Mouse (Mus musculus) olfactory bulb, adult 2 months (tissue): ENCODE data around the gene Tnfsf4. TPM values are rescaled to one million over a fixed set of nuclear protein-coding genes. Genes with fewer than 3 reads are reported as not detected.

Experiments
- H3K27ac ChIP-seq: fragments of 200-500 bp; 2 replicates; pipeline ENCODE4 v1.5.1; 2012; ENCODE audit warnings: low read depth, low read length; ENCODE audit not compliant: insufficient read depth
- H3K4me1 ChIP-seq: fragments of 200-500 bp; 2 replicates; pipeline ENCODE4 v1.6.1; 2012; ENCODE audit warnings: low read length; ENCODE audit not compliant: control insufficient read depth, insufficient read depth
- H3K4me3 ChIP-seq: fragments of 200-500 bp; 2 replicates; pipeline ENCODE4 v1.5.1; 2012; ENCODE audit warnings: mild to moderate bottlenecking, low read depth, low read length, moderate library complexity; ENCODE audit not compliant: insufficient read depth
- CTCF ChIP-seq: fragments of 200-500 bp; IDR thresholded peaks from 2 replicates; pipeline ENCODE4 v1.5.1; 2012; ENCODE audit warnings: low read depth, mild to moderate bottlenecking, low read length, moderate library complexity; ENCODE audit not compliant: insufficient read depth
- POLR2A ChIP-seq: fragments of 200-500 bp; IDR thresholded peaks from 2 replicates; pipeline ENCODE4 v1.6.1; 2012; ENCODE audit warnings: mild to moderate bottlenecking, low read depth, low read length, moderate library complexity; ENCODE audit not compliant: insufficient read depth
- WGBS: fragments of 180-500 bp; shearing (Covaris S2); methylation state at CpG from one replicate; pipeline ENCODE4 v1.1.7; 2018; 5-methylcytosine and 5-hydroxymethylcytosine counted together
- polyA plus RNA-seq: library from polyadenylated mRNA; stranded (reverse); fragments of >200 nt; gene quantifications from 2 replicates; pipeline ENCODE4 v1.2.4, GENCODE M21; 2012; ENCODE audit warnings: low replicate concordance; ENCODE audit not compliant: missing spikeins, insufficient read depth, insufficient read length

The Tnfsf4 gene
- polyA plus RNA-seq, 1 experiment: not detected

- no peak overlapping the region for H3K27ac ChIP-seq
- no peak overlapping the region for H3K4me3 ChIP-seq
- 85% methylated on average over 6 of the region's 6 CpGs for WGBS
- no peaks in the 10 kb centered on the region for H3K4me1 ChIP-seq
- TF ChIP-seq POLR2A (no peak), CTCF (no peak)
These were observed 41.3 kb downstream of the Tnfsf4 start for GRCm38 (mm10) chr1:161436503-161436902.

GRCm38 (mm10) chr1:161444858-161445257, 49.6 kb downstream of the Tnfsf4 start:
- TF ChIP-seq CTCF (no peak), POLR2A (no peak)
- Histone ChIP-seq H3K4me3 (no peak overlapping the region), H3K27ac (no peak overlapping the region), H3K4me1 (no peaks in the 10 kb centered on the region)
- 75% methylated on average over 7 of the region's 7 CpGs for WGBS

- 54% methylated on average over 3 of the region's 3 CpGs for WGBS
- no peak overlapping the region for H3K27ac ChIP-seq
- H3K4me1 ChIP-seq: no peaks in the 10 kb centered on the region
- TF ChIP-seq POLR2A (no peak), CTCF (no peak)
- H3K4me3 ChIP-seq: no peak overlapping the region
These were observed 56.6 kb downstream of the Tnfsf4 start for GRCm38 (mm10) chr1:161451683-161452245.

GRCm38 (mm10) chr1:161452250-161452649, 57.0 kb downstream of the Tnfsf4 start:
- H3K27ac ChIP-seq: no peak overlapping the region
- H3K4me1 ChIP-seq: no peaks in the 10 kb centered on the region
- TF ChIP-seq CTCF: no peak
- TF ChIP-seq POLR2A: no peak
- WGBS: 95% methylated on average over 1 of the region's 1 CpGs
- H3K4me3 ChIP-seq: no peak overlapping the region

GRCm38 (mm10) chr1:161463388-161464085, 68.3 kb downstream of the Tnfsf4 start:
- Histone ChIP-seq H3K4me1 (no peaks in the 10 kb centered on the region), H3K4me3 (no peak overlapping the region), H3K27ac (no peak overlapping the region)
- WGBS: 68% methylated on average over 2 of the region's 2 CpGs
- no peak for TF ChIP-seq POLR2A
- no peak for TF ChIP-seq CTCF

Other genes with a start within 250 kb of the Tnfsf4 start
- gene Tex50, start 236.1 kb upstream of the Tnfsf4 start, polyA plus RNA-seq: not detected in 2 replicates
- 347 TPM in 1 of 2 replicates, not detected in the other for gene Prdx6, start 144.2 kb upstream of the Tnfsf4 start, polyA plus RNA-seq
- gene Tnfsf18, start 99.2 kb downstream of the Tnfsf4 start, polyA plus RNA-seq: not detected in 2 replicates